Mouse (Mus musculus) stomach, embryonic 14.5 days (tissue): Measurements from ENCODE around the gene Snx19. TPM values are rescaled to one million over a fixed set of nuclear protein-coding genes. Genes with fewer than 3 reads are reported as not detected.

Experiments
- ATAC-seq: fragments of 200-750 bp; cut with Nextera tagmentation; 2 replicates; pipeline ENCODE4 v1.8.0; 2017; ENCODE audit warnings: low read depth, moderate TSS enrichment; ENCODE audit not compliant: insufficient number of reproducible peaks, insufficient read depth, low FRiP score
- H3K27ac ChIP-seq: fragments of 300-500 bp; sonication (generic); 2 replicates; pipeline ENCODE4 v1.5.1; 2014; ENCODE audit warnings: mild to moderate bottlenecking, low read length, moderate library complexity, mixed read lengths
- H3K27me3 ChIP-seq: fragments of 300-500 bp; sonication (generic); 2 replicates; pipeline ENCODE4 v1.6.1; 2014; ENCODE audit warnings: low read length, control low read depth, mixed read lengths; ENCODE audit not compliant: control insufficient read depth, insufficient read depth
- H3K36me3 ChIP-seq: fragments of 300-500 bp; sonication (generic); 2 replicates; pipeline ENCODE4 v1.6.1; 2014; ENCODE audit warnings: mild to moderate bottlenecking, control low read depth, low read length, moderate library complexity, mixed read lengths; ENCODE audit not compliant: control insufficient read depth, insufficient read depth
- H3K4me1 ChIP-seq: fragments of 300-500 bp; sonication (generic); 2 replicates; pipeline ENCODE4 v1.6.1; 2014; ENCODE audit warnings: low read length, control low read depth, mixed read lengths; ENCODE audit not compliant: control insufficient read depth, insufficient read depth
- H3K4me2 ChIP-seq: fragments of 300-500 bp; sonication (generic); replicated peaks from 2 replicates; pipeline ENCODE4 v1.6.1; 2014; ENCODE audit warnings: low read depth, low read length, control low read depth
- H3K4me3 ChIP-seq: fragments of 300-500 bp; sonication (generic); 2 replicates; pipeline ENCODE4 v1.5.1; 2014; ENCODE audit warnings: low read depth, low read length, control low read depth
- H3K9ac ChIP-seq: fragments of 300-500 bp; sonication (generic); replicated peaks from 2 replicates; pipeline ENCODE4 v1.6.1; 2014; ENCODE audit warnings: low read depth, mild to moderate bottlenecking, control low read depth, low read length, moderate library complexity, mixed read lengths
- H3K9me3 ChIP-seq: fragments of 300-500 bp; sonication (generic); 2 replicates; pipeline ENCODE4 v1.6.1; 2016; ENCODE audit warnings: low read depth, low read length, control low read depth; ENCODE audit not compliant: control insufficient read depth
- WGBS: fragments of 180-500 bp; shearing (Covaris S2); extraction: QIAGEN DNeasy Blood & Tissue Kit; methylation state at CpG from one replicate; pipeline ENCODE4 v1.1.7; 2014; 5-methylcytosine and 5-hydroxymethylcytosine counted together
- polyA plus RNA-seq: library from polyadenylated mRNA; unstranded; fragments of >200 nt; fragmentation: Nextera tagmentation; extraction: Ambion mirVana; gene quantifications from 2 replicates; pipeline ENCODE4 v1.2.1, GENCODE M21; 2014

The Snx19 gene
- polyA plus RNA-seq, 1 experiment from 2014 or later = 21.3 TPM

GRCm38 (mm10) chr9:30488384-30488783, 61.5 kb downstream of the Snx19 start:
- Histone ChIP-seq H3K4me2 (no peak overlapping the region), H3K27me3 (no peaks in the 10 kb centered on the region), H3K36me3 (no peaks in the 10 kb centered on the region), H3K4me1 (no peaks in the 10 kb centered on the region), H3K27ac (no peak overlapping the region), H3K4me3 (no peak overlapping the region), H3K9ac (no peak overlapping the region), H3K9me3 (no peaks in the 10 kb centered on the region)
- no peak for ATAC-seq
- WGBS = 81% methylated on average over 1 of the region's 1 CpGs

- H3K9ac ChIP-seq = no peak overlapping the region
- no peak overlapping the region for H3K4me2 ChIP-seq
- no peaks in the 10 kb centered on the region for H3K27me3 ChIP-seq
- no peak overlapping the region for H3K4me3 ChIP-seq
- H3K9me3 ChIP-seq = no peaks in the 10 kb centered on the region
- no peak for ATAC-seq
- WGBS = 86% methylated on average over 2 of the region's 2 CpGs
- no peaks in the 10 kb centered on the region for H3K36me3 ChIP-seq
- no peaks in the 10 kb centered on the region for H3K4me1 ChIP-seq
- H3K27ac ChIP-seq = no peak overlapping the region
Observed at GRCm38 (mm10) chr9:30494446-30494845, 67.5 kb downstream of the Snx19 start.

- H3K9ac ChIP-seq = no peak overlapping the region
- H3K9me3 ChIP-seq = peaks cover 6% of the 10 kb centered on the region; the same call in 1 of the 2 replicates
- no peak overlapping the region for H3K27ac ChIP-seq
- no peak overlapping the region for H3K4me3 ChIP-seq
- H3K36me3 ChIP-seq = no peaks in the 10 kb centered on the region
- no peaks in the 10 kb centered on the region for H3K27me3 ChIP-seq
- no peaks in the 10 kb centered on the region for H3K4me1 ChIP-seq
- WGBS = 83% methylated on average over 5 of the region's 5 CpGs
- ATAC-seq = no peak
- H3K4me2 ChIP-seq = no peak overlapping the region
Observed at GRCm38 (mm10) chr9:30508966-30509365, 82.1 kb downstream of the Snx19 start.

GRCm38 (mm10) chr9:30515953-30516352, 89.0 kb downstream of the Snx19 start:
- ATAC-seq = no peak
- H3K4me2 ChIP-seq = no peak overlapping the region
- no peak overlapping the region for H3K27ac ChIP-seq
- H3K36me3 ChIP-seq = no peaks in the 10 kb centered on the region
- no peak overlapping the region for H3K4me3 ChIP-seq
- no peaks in the 10 kb centered on the region for H3K27me3 ChIP-seq
- H3K4me1 ChIP-seq = no peaks in the 10 kb centered on the region
- no peak overlapping the region for H3K9ac ChIP-seq
- H3K9me3 ChIP-seq = peaks cover 6% of the 10 kb centered on the region; the same call in 1 of the 2 replicates
